Mouse (Mus musculus) small intestine, adult 2 months (tissue): ENCODE results near the gene Mast1. TPM values are rescaled to one million over a fixed set of nuclear protein-coding genes. Genes with fewer than 3 reads are reported as not detected.
"Not testable (repeated sequence)": the region's sequence is repeated elsewhere in the genome, so short reads cannot be mapped to it uniquely, and the experiment has no call there.

Experiments
- H3K27ac ChIP-seq: fragments of 200-500 bp; 2 replicates; pipeline ENCODE4 v1.5.1; 2012; ENCODE audit warnings: low read depth, low read length, control low read depth, inconsistent platforms; ENCODE audit not compliant: insufficient read depth
- H3K27me3 ChIP-seq: fragments of 200-500 bp; 2 replicates; pipeline ENCODE4 v1.6.1; 2012; ENCODE audit warnings: mild to moderate bottlenecking, moderate library complexity, low read length, inconsistent platforms; ENCODE audit not compliant: control insufficient read depth, insufficient read depth
- H3K36me3 ChIP-seq: fragments of 200-500 bp; 2 replicates; pipeline ENCODE4 v1.6.1; 2012; ENCODE audit warnings: mild to moderate bottlenecking, low read length, control low read depth, inconsistent platforms; ENCODE audit not compliant: control insufficient read depth, insufficient read depth
- H3K4me1 ChIP-seq: fragments of 200-500 bp; 2 replicates; pipeline ENCODE4 v1.6.1; 2012; ENCODE audit warnings: low read length, inconsistent platforms, mixed read lengths; ENCODE audit not compliant: control insufficient read depth, insufficient read depth, insufficient read length
- H3K4me3 ChIP-seq: fragments of 200-500 bp; 2 replicates; pipeline ENCODE4 v1.5.1; 2012; ENCODE audit warnings: low read depth, mild to moderate bottlenecking, control low read depth, inconsistent platforms, low read length, moderate library complexity
- CTCF ChIP-seq: fragments of 200-500 bp; IDR thresholded peaks from 2 replicates; pipeline ENCODE4 v1.5.1; 2012; ENCODE audit warnings: low read depth, mild to moderate bottlenecking, control low read depth, inconsistent platforms, low read length, moderate library complexity, mixed read lengths; ENCODE audit not compliant: insufficient replicate concordance, insufficient read length; ENCODE audit errors: extremely low read depth
- POLR2A ChIP-seq: fragments of 200-500 bp; IDR thresholded peaks from 2 replicates; pipeline ENCODE4 v1.6.1; 2012; ENCODE audit warnings: low read depth, mild to moderate bottlenecking, control low read depth, inconsistent platforms, low read length, moderate library complexity
- WGBS: fragments of 180-500 bp; shearing (Covaris S2); methylation state at CpG from one replicate; pipeline ENCODE4 v1.1.7; 2018; 5-methylcytosine and 5-hydroxymethylcytosine counted together
- polyA plus RNA-seq: library from polyadenylated mRNA; depleted of rRNA; stranded (reverse); fragments of >200 nt; gene quantifications from 2 replicates; pipeline ENCODE4 v1.2.3, GENCODE M21; 2012

Mast1 gene
- polyA plus RNA-seq, 1 experiment = 0.71 TPM

DNA sequence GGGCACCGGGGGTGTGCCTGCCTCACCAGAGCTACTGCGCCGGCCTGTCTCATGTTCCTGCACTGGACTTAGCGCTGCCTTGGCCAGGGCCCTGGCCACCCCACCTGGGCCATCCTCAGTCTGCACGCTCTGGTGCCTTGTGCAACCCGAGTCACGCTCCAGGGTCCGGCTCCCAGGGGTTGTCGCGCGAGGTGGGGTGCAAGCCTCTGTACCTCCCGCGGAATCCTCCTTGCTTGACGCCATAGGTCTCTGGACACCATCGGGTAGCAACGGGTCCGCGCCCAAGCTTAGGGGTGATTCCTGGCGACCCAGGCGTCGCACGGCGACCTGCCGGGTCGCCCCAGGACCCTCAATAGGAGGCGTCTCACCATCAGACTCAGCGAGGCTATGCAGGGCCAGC, 24.8 kb downstream of the Mast1 start:
- H3K4me3 ChIP-seq = peak overlapping the region; percentile 57
- TF ChIP-seq POLR2A (no peak), CTCF (no peak)
- H3K36me3 ChIP-seq = no peaks in the 10 kb centered on the region
- no peaks in the 10 kb centered on the region; the same call in 1 of the 2 replicates for H3K27me3 ChIP-seq
- whole genome bisulfite sequencing = 45% methylated on average over 27 of the region's 27 CpGs
- no peak overlapping the region for H3K27ac ChIP-seq
- peaks cover 9% of the 10 kb centered on the region for H3K4me1 ChIP-seq

DNA sequence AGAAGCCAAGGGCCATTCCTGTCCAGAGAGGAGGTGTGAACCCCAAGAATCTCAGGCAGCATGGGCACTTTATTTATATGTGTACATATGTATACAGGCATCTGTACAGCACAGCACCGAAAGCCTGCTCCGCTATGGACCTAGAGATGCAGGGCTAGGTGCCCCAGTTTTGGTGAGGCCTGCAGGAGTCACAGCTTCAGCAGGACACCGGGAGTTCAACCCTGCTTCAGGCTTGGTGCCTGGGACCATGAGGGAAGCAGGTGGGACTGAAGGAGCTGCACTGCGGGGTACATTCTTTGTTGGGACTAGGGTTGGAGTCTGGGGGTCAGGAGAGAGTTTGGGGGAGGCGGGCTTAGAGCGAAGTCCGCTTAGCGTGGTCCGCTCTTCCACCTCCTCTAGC, 25.3 kb downstream of the Mast1 start:
- no peak overlapping the region for H3K4me3 ChIP-seq
- no peak for TF ChIP-seq CTCF
- TF ChIP-seq POLR2A = no peak
- WGBS = 94% methylated on average over 9 of the region's 9 CpGs
- H3K27ac ChIP-seq = no peak overlapping the region
- no peaks in the 10 kb centered on the region for H3K36me3 ChIP-seq
- H3K4me1 ChIP-seq = peaks cover 9% of the 10 kb centered on the region
- no peaks in the 10 kb centered on the region; the same call in 1 of the 2 replicates for H3K27me3 ChIP-seq

DNA sequence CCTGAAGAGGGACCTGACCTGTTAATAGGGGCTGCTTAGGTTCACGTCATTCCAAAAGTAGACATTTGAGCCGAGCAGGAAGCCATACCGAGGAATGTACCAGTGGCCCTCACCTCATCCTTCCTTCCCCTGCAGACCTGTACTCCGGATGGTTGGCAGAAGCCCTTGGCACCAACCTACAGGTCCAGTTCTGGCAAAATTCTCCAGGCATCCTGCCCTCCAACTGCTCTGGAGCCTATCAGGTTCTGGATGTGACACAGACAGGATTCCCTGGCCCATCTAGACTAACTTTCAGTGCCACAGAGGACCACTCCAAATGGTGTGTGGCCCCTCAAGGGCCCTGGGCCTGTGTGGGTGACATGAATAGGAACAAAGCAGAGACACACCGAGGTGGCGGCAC, 26.6 kb downstream of the Mast1 start:
- H3K4me3 ChIP-seq = no peak overlapping the region
- H3K36me3 ChIP-seq = no peaks in the 10 kb centered on the region
- no peaks in the 10 kb centered on the region; the same call in 1 of the 2 replicates for H3K27me3 ChIP-seq
- 89% methylated on average over 6 of the region's 6 CpGs for WGBS
- no peak overlapping the region for H3K27ac ChIP-seq
- TF ChIP-seq CTCF (no peak), POLR2A (no peak)
- peaks cover 9% of the 10 kb centered on the region for H3K4me1 ChIP-seq

DNA sequence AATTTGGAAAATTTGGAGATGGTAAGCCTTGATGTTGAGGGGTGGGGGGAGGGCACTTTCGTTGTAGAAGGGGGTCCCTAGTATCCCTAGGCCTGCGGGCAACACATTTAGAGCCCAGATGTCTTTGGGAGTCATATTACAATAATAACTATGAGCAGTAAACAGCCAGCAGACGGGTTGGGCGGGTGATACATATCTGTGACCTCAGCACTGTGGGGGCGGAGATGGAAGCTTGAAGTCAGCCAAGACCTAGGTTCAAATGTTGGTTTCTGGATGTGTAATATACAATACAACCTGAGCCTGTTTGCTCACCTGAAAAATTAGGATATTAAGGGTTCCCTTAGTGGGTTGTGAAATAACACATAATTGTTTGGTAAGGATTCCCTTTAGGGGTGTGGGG, 27.2 kb downstream of the Mast1 start:
- Histone ChIP-seq H3K36me3 (no peaks in the 10 kb centered on the region), H3K4me1 (peaks cover 9% of the 10 kb centered on the region), H3K4me3 (no peak overlapping the region), H3K27ac (no peak overlapping the region), H3K27me3 (no peaks in the 10 kb centered on the region; the same call in 1 of the 2 replicates)
- TF ChIP-seq CTCF (no peak), POLR2A (no peak)
- WGBS = 65% methylated on average over 5 of the region's 5 CpGs

DNA sequence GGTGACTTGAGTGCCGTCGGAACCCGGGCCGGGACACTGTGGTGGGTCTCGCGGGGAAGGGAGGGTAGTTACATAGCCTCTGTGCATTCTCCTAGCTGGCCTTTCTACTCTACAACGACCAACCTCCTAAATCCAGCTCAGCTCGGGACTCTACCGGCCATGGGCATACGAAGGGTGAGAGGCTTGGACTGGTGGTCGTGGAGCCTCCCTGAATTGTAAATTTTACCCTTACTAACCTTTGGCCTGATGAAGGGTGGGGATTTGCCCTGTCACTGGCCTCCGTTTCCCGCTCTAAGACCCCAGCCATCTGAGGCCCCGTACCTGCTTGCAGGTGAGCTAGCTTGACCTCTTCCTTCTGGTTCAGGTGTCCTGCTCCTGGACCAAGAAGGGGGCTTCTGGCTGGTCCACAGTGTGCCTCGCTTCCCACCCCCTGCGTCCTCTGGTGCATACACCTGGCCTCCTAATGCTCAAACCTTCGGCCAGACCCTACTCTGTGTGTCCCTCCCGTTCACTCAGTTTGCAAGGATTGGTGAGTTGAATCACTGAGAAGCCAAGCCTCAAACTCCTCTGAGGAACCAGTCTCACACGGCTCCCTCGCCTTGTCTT, 27.9 kb downstream of the Mast1 start:
- H3K4me3 ChIP-seq = peak overlapping the region; percentile 61
- no peaks in the 10 kb centered on the region; the same call in 1 of the 2 replicates for H3K27me3 ChIP-seq
- no peak for TF ChIP-seq CTCF
- H3K36me3 ChIP-seq = no peaks in the 10 kb centered on the region
- H3K4me1 ChIP-seq = peaks cover 9% of the 10 kb centered on the region
- WGBS = 49% methylated on average over 20 of the region's 20 CpGs
- H3K27ac ChIP-seq = 0 out of 2 replicates have a peak overlapping the region, but pooled peaks have one; percentile 5

DNA sequence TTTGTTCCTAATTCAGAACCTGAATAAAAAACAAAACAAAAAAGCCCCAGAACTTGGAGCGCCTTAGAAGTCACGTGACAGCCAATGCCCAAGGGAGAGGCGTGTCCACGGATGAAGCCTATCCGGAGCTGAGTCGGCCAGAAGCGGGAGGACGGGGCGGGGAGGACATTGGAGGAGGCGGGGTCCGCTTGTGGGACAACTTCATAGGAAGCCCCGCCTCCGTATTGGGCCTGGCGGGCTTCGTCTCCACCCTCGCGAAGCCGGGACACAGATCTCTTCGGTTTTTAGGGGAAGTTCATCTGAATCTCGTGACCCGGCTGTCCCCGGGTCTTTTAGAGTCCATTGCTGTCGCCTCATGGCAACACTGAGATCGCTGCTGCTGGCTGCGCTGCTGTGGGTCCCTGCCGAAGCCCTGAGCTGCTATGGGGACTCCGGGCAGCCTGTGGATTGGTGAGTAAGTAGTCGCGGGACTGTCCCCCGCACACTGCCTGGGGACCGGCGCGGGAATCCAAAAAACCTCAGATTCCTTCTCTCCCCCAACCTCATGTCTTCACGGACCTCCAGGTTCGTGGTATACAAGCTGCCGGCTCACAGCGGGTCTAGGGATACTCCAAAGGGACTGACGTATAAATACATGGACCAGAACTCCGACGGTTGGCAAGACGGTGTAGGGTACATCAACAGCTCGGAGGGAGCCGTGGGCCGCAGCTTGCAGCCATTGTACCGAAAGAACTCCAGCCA, 28.6 kb downstream of the Mast1 start, which contains the start of gene Dnase2a:
TSS of gene Dnase2a (plus strand) at position 140 of the 741 bp plus-strand sequence.
- TF ChIP-seq CTCF = no peak
- peak; percentile 38; the same call in 1 of the 2 replicates for TF ChIP-seq POLR2A

DNA sequence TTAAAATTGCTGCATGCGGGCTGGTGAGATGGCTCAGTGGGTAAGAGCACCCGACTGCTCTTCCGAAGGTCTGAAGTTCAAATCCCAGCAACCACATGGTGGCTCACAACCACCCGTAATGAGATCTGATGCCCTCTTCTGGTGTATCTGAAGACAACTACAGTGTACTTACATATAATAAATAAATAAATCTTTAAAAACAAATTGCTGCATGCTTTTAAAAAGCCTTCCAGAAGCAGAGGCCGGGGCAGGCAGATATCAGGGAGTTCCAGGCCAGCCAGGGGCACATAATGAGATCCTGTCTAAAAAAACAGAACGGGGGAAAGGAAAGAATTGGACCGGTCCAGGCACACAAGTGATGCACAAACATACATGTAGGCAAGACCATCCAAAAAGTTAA, 29.2 kb downstream of the Mast1 start:
- H3K4me3 ChIP-seq = peak overlapping the region; percentile 61
- not testable (repeated sequence) for H3K36me3 ChIP-seq, H3K4me1 ChIP-seq, H3K27ac ChIP-seq, H3K27me3 ChIP-seq
- 17% methylated on average over 7 of the region's 7 CpGs for WGBS
- peak; percentile 30; the same call in 1 of the 2 replicates for TF ChIP-seq CTCF

More for the DNA sequence above, 28.6 kb downstream of the Mast1 start, which contains the start of gene Dnase2a:
- Histone ChIP-seq H3K4me3 (peak within 1 kb of the TSS; percentile 61), H3K27ac (0 out of 2 replicates have a peak within 1 kb of the TSS, but pooled peaks have one; percentile 5), H3K36me3 (no peaks in the 10 kb centered on the region), H3K4me1 (peaks cover 9% of the 10 kb centered on the region), H3K27me3 (no peaks in the 10 kb centered on the region; the same call in 1 of the 2 replicates)
- under 1% methylated on average over 45 of the region's 45 CpGs for WGBS
